Mouse (Mus musculus): ENCODE measurements at regions not wholly inside any gene's neighbourhood (a gene's known extent, or its start where the extent isn't known, plus 50 kb on each side); places are given as distances from the start of the nearest gene placed in this dataset.

- TF ChIP-seq POLR2A (IDR thresholded peaks at IDR 0.05; ENCODE audit: borderline replicate concordance, insufficient read depth, low read length): no peak
- TF ChIP-seq CTCF (IDR thresholded peaks at IDR 0.05; ENCODE audit: borderline replicate concordance, insufficient read depth, low read depth, low read length): peak; percentile 39; the same call in 1 of the 2 replicates
These were observed 107.6 kb upstream of the 1700066M21Rik start for GRCm38 (mm10) chr1:57269679-57270354.
